Mouse (Mus musculus): ENCODE results near the gene Ston1.

GRCm38 (mm10) chr17:88598570-88599368 is 1.3 kb downstream of the Ston1 start:
- no peak for TF ChIP-seq USF1 (IDR thresholded peaks at IDR 0.05; ENCODE audit: low read depth)
- no peak for TF ChIP-seq REST (IDR thresholded peaks at IDR 0.05; ENCODE audit: insufficient read depth, insufficient read length)
- TF ChIP-seq CEBPB (IDR thresholded peaks at IDR 0.05; ENCODE audit: insufficient read depth, poor library complexity, severe bottlenecking): no peak
- no peak for TF ChIP-seq MAX (IDR thresholded peaks at IDR 0.05; ENCODE audit: low read depth)
- TF ChIP-seq POLR2A (IDR thresholded peaks at IDR 0.05; ENCODE audit: insufficient read length, low read depth): no peak
- no peak for TF ChIP-seq POLR2AphosphoS2 (IDR thresholded peaks at IDR 0.05; ENCODE audit: insufficient read length, low read depth)
- no peak for TF ChIP-seq TCF12 (IDR thresholded peaks at IDR 0.05; ENCODE audit: insufficient read depth, poor library complexity, severe bottlenecking)
- no peak for TF ChIP-seq MYOG (IDR thresholded peaks at IDR 0.05; ENCODE audit: control insufficient read depth in 1 of 3, insufficient read depth in 1 of 3, insufficient read length in 2 of 3, low read depth in 2 of 3)
- no peak for TF ChIP-seq SRF (IDR thresholded peaks at IDR 0.05; ENCODE audit: control insufficient read depth, insufficient read length, low read depth)
